Mouse (Mus musculus) kidney, postnatal 0 days (tissue): ENCODE measurements at regions not wholly inside any gene's neighbourhood (a gene's known extent, or its start where the extent isn't known, plus 50 kb on each side); places are given as distances from the start of the nearest gene placed in this dataset.

Experiments
- ATAC-seq: fragments of 200-750 bp; cut with Nextera tagmentation; replicated peaks from 2 replicates; pipeline ENCODE4 v1.8.0; 2017; ENCODE audit warnings: low read depth, moderate number of reproducible peaks, moderate TSS enrichment, moderate library complexity; ENCODE audit not compliant: low FRiP score
- DNase-seq: peaks from one replicate; pipeline ENCODE4 v3.0.0-alpha.2; 2016; ENCODE audit warnings: low spot score
- H3K27ac ChIP-seq: fragments of 300-500 bp; sonication (generic); 2 replicates; pipeline ENCODE4 v1.5.1; 2014; ENCODE audit warnings: mild to moderate bottlenecking
- H3K27me3 ChIP-seq: fragments of 300-500 bp; sonication (generic); 2 replicates; pipeline ENCODE4 v1.6.1; 2014; ENCODE audit warnings: low read length, mixed read lengths; ENCODE audit not compliant: insufficient read depth
- H3K36me3 ChIP-seq: fragments of 300-500 bp; sonication (generic); 2 replicates; pipeline ENCODE4 v1.6.1; 2014; ENCODE audit warnings: low read length, mixed read lengths; ENCODE audit not compliant: insufficient read depth
- H3K4me1 ChIP-seq: fragments of 300-500 bp; sonication (generic); replicated peaks from 2 replicates; pipeline ENCODE4 v1.6.1; 2014; ENCODE audit warnings: antibody characterized with exemption, low read length, mixed read lengths; ENCODE audit not compliant: insufficient read depth
- H3K4me2 ChIP-seq: fragments of 300-500 bp; sonication (generic); 2 replicates; pipeline ENCODE4 v1.6.1; 2014; ENCODE audit warnings: mild to moderate bottlenecking, low read length, moderate library complexity, mixed read lengths
- H3K4me3 ChIP-seq: fragments of 300-500 bp; sonication (generic); replicated peaks from 2 replicates; pipeline ENCODE4 v1.5.1; 2014; ENCODE audit warnings: low read depth, low read length
- H3K9ac ChIP-seq: fragments of 300-500 bp; sonication (generic); 2 replicates; pipeline ENCODE4 v1.6.1; 2014; ENCODE audit warnings: low read depth, low read length
- H3K9me3 ChIP-seq: fragments of 300-500 bp; sonication (generic); replicated peaks from 2 replicates; pipeline ENCODE4 v1.6.1; 2016; ENCODE audit warnings: low read length, inconsistent platforms, mixed read lengths
- CTCF ChIP-seq: IDR thresholded peaks from 2 replicates; pipeline ENCODE4 v1.5.1; 2016; ENCODE audit warnings: antibody characterized with exemption, low read depth, mild to moderate bottlenecking, moderate library complexity
- WGBS: fragments of 180-500 bp; shearing (Covaris S2); extraction: QIAGEN DNeasy Blood & Tissue Kit; methylation state at CpG from one replicate; pipeline ENCODE4 v1.1.7; 2014; 5-methylcytosine and 5-hydroxymethylcytosine counted together

DNA sequence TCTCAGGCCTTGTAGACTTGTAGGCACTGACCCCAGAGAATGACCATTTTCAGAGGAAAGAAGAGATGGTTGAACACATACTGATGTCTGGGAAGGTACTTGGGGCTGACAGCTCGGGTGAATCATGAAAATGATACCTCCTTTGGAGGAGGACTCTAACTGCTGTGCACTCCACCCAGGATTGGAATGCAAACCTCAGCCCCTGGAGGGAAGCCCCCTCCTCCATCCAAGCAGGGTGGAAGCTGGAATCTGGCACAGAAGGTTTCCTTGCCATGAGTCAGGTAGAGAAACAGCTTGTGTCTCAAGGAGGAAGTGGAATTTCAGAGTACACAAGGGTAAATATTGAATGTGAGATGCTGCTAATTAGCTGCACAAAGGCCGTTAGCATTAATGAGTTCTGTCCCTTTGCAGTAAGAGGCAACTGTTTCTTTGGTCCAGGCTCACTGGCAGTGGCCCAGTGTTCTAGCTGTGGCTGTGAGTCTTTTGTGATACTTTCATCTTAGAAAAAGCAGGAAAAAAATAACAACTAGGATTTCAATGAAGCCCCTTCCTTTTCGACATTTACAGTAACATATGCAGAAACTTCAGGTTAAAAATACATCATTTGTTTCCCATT is 129.4 kb upstream of the Ncam1 start:
- no peak overlapping the region for H3K27ac ChIP-seq
- H3K9me3 ChIP-seq = no peaks in the 10 kb centered on the region
- H3K4me2 ChIP-seq = no peak overlapping the region
- no peaks in the 10 kb centered on the region for H3K27me3 ChIP-seq
- peak; percentile 54 for DNase-seq
- no peak overlapping the region for H3K4me3 ChIP-seq
- peaks cover 9% of the 10 kb centered on the region for H3K4me1 ChIP-seq
- no peak overlapping the region for H3K9ac ChIP-seq
- ATAC-seq = no peak
- no peak for TF ChIP-seq CTCF
- 55% methylated on average over 3 of the region's 3 CpGs for WGBS
- H3K36me3 ChIP-seq = no peaks in the 10 kb centered on the region

DNA sequence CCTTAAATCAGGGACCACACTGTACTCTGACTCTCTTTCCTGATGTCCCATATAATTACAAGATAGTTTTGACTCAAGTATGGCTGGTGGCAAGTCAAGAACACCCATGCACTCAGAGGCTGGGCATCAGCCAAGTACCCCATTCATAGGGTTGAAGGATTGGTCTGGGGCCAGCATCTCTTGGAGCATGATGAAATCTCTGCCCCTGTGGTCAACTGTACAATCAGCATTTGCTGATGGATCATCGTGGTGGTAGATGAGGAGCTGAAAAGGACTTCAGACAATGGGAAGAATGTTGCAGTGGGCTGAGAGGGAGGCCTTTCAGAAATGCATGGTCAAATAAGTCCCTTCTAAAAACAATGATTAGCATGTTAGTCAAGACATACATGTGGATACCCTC is 128.6 kb upstream of the Ncam1 start:
- no peaks in the 10 kb centered on the region for H3K9me3 ChIP-seq
- 75% methylated on average over 1 of the region's 1 CpGs for WGBS
- H3K27ac ChIP-seq = no peak overlapping the region
- no peak overlapping the region for H3K9ac ChIP-seq
- H3K4me1 ChIP-seq = peaks cover 18% of the 10 kb centered on the region
- no peak for ATAC-seq
- H3K4me2 ChIP-seq = no peak overlapping the region
- no peak for DNase-seq
- H3K4me3 ChIP-seq = no peak overlapping the region
- no peaks in the 10 kb centered on the region for H3K27me3 ChIP-seq
- H3K36me3 ChIP-seq = no peaks in the 10 kb centered on the region
- no peak for TF ChIP-seq CTCF

DNA sequence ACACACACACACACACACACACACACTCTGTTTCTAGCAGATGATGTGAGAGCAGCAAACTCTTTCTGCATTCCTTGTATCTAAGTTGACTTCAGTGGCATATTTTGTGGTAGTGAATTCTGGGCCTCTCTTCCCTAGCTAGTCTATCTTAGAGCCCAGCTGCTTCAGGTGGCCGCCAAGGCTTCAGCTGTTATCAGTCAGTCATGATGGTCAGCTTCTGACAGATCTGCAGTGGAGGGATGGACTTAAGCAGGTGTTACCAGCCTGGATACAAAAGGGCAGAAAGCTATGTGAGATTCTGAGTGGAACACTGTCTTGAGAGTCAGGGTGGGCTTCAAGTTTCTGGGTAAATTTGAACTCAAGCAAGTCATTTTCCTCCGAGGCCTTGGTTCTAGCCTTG is 127.1 kb upstream of the Ncam1 start:
- Histone ChIP-seq H3K9me3 (no peaks in the 10 kb centered on the region), H3K9ac (no peak overlapping the region), H3K4me1 (peaks cover 21% of the 10 kb centered on the region), H3K27ac (no peak overlapping the region), H3K4me3 (no peak overlapping the region), H3K27me3 (no peaks in the 10 kb centered on the region), H3K36me3 (no peaks in the 10 kb centered on the region), H3K4me2 (no peak overlapping the region)
- no peak for DNase-seq
- WGBS = 90% methylated on average over 2 of the region's 2 CpGs
- ATAC-seq = no peak
- no peak for TF ChIP-seq CTCF

DNA sequence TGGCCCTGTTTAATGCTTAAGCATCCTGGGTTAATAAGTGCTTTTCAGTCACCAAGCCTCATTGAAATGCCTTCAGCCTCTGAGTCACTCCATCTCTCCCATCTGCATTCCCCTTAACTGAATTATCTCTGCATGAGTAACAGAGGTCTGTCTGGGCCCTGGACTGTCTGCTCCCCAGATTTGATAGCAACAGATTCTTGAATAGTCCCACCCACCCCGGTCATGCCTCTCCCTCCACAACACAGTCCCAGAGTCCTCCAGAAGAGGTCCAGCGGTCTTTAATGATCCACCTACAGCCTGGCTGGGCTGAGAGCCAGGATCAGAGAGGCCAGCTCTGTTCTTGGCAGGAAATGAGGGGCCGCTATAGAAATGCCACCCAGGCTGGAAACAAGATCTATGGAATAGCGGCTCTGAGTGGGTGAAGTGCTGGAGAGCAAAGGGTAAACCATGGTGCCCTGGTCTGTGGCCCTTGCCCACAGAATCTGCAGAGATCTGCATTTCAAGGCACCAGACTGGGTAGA is 125.3 kb upstream of the Ncam1 start:
- Histone ChIP-seq H3K4me1 (peaks cover 21% of the 10 kb centered on the region), H3K27me3 (no peaks in the 10 kb centered on the region), H3K9me3 (no peaks in the 10 kb centered on the region), H3K4me3 (no peak overlapping the region), H3K27ac (peak overlapping the region; percentile 65), H3K9ac (no peak overlapping the region), H3K36me3 (no peaks in the 10 kb centered on the region), H3K4me2 (no peak overlapping the region)
- peak; percentile 22; the same call in 1 of the 2 replicates for TF ChIP-seq CTCF
- peak; percentile 51 for DNase-seq
- peak; percentile 85 for ATAC-seq
- 6% methylated on average over 4 of the region's 4 CpGs for WGBS

DNA sequence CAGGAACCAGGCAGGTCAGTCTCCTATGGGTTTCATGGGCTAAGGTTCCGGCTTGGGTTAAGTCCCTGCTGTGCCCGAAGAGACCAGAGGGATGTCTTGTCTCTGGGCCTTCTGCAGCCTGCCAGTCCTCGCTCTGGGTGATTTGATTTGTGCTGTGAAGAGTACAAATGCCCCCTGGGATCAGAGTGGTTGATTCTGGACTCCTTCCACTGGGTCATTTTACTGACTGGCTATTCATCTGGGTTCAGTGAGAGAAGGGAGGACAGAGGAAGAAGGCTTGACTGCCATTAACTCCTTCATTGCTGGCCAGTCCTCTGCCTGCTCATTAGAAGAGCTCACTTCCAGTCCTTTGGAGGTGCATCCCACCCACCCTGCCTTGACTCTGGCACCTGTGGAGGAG is 124.0 kb upstream of the Ncam1 start:
- H3K27ac ChIP-seq = peak overlapping the region; percentile 65
- H3K36me3 ChIP-seq = no peaks in the 10 kb centered on the region
- WGBS = 15% methylated on average over 3 of the region's 3 CpGs
- no peak overlapping the region for H3K9ac ChIP-seq
- no peak for TF ChIP-seq CTCF
- no peaks in the 10 kb centered on the region for H3K27me3 ChIP-seq
- peaks cover 21% of the 10 kb centered on the region for H3K4me1 ChIP-seq
- no peak overlapping the region for H3K4me3 ChIP-seq
- H3K9me3 ChIP-seq = no peaks in the 10 kb centered on the region
- peak; percentile 86 for DNase-seq
- peak; percentile 25; the same call in 1 of the 2 replicates for ATAC-seq
- no peak overlapping the region for H3K4me2 ChIP-seq

DNA sequence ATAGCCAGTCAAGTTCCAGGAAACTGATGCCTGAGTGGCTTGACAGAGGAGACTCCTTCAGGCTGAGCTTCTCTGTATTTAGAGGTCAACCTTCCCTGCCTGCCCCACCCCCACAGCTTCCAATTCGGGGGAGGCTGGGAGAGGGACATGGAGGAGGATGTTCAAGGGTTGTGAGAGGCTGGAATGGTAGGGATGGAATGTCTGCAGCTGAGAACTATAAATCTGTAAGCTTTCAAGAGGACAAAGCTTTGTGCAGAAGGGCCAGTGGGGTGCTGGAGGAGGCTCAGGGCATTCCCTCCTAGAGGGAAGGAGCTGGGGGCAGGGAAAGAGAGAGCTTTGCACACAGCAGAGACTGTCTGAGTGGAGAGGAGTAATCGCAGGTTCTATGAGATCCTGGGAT is 123.4 kb upstream of the Ncam1 start:
- H3K27ac ChIP-seq = peak overlapping the region; percentile 65
- 2% methylated on average over 2 of the region's 2 CpGs for WGBS
- no peaks in the 10 kb centered on the region for H3K9me3 ChIP-seq
- H3K4me1 ChIP-seq = peaks cover 25% of the 10 kb centered on the region
- TF ChIP-seq CTCF = no peak
- no peak overlapping the region for H3K4me3 ChIP-seq
- H3K9ac ChIP-seq = no peak overlapping the region
- H3K27me3 ChIP-seq = no peaks in the 10 kb centered on the region
- ATAC-seq = peak; percentile 47; the same call in 1 of the 2 replicates
- no peaks in the 10 kb centered on the region for H3K36me3 ChIP-seq
- DNase-seq = peak; percentile 95
- H3K4me2 ChIP-seq = no peak overlapping the region

DNA sequence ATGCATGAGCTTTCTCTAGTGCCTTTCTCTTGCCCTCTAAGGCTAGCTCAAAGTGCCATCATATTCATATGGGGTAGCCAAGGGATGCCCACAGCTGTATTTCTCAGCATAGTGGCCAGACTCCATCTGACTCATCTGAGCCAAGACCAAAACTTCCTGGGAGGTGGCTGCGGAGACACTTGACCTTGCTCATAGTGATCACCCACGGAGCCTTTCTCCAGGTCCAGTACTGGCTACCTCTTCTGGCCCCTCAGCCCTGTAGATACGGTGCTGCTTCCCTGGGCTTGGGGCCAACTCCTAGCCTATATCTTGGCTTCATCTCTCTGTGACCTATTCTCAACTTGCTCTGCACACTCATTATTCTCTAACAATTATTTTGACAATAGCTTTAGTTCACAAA is 122.6 kb upstream of the Ncam1 start:
- Histone ChIP-seq H3K4me1 (peaks cover 25% of the 10 kb centered on the region), H3K9me3 (no peaks in the 10 kb centered on the region), H3K4me3 (no peak overlapping the region), H3K36me3 (no peaks in the 10 kb centered on the region), H3K9ac (no peak overlapping the region), H3K4me2 (no peak overlapping the region), H3K27ac (no peak overlapping the region), H3K27me3 (no peaks in the 10 kb centered on the region)
- no peak for TF ChIP-seq CTCF
- ATAC-seq (no peak), DNase-seq (no peak)
- 52% methylated on average over 3 of the region's 3 CpGs for WGBS
